Mouse (Mus musculus) thymus, adult 2 months (tissue): ENCODE measurements around the gene Nup205.

Experiments used
- CTCF ChIP-seq: fragments of 200-500 bp; IDR thresholded peaks from 2 replicates; pipeline ENCODE4 v1.5.1; 2012; ENCODE audit warnings: mild to moderate bottlenecking, control low read depth, low read length, moderate library complexity, borderline replicate concordance; ENCODE audit not compliant: control insufficient read depth, poor library complexity, insufficient read depth; ENCODE audit errors: extremely low read depth
- POLR2A ChIP-seq: fragments of 200-500 bp; IDR thresholded peaks from 2 replicates; pipeline ENCODE4 v1.6.1; 2012; ENCODE audit warnings: mild to moderate bottlenecking, low read length, control low read depth, moderate library complexity; ENCODE audit not compliant: control insufficient read depth, poor library complexity, insufficient read depth; ENCODE audit errors: extremely low read depth

DNA sequence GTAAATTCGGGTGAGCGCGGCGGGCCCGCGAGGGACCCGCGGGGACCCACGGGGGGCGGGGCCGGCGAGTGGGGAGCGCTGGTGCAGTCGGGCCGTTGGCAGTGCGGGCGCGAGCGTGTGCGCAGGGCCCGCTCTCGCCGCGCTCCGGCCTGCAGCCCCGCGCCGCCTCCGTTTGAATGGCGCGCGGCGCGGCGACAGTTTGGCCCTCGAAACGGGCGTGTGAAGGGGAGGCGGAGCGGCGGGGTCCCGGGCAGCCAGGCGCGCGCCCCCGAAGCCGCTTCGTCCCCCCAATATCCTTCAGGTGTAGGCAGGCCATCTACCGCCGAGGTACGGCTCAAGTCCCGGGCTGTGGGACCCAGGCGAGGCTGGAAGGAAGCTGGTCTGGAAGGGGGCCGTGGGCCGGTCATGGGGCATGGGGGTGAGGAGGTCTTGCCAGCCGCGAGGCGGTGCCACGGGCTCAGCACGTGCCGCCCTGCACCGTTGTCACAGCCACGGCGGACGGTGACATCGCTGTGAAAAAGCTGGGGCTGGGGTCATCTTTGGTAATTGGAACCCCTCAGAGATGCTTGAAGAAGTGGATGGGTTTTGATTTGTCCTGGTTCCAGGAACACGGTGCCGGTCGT is 540 bp downstream of the Nup205 start:
- TF ChIP-seq CTCF: 0 out of 2 replicates have a peak, but pooled peaks have one; percentile 2
- TF ChIP-seq POLR2A: no peak
